Mouse (Mus musculus): ENCODE results near the gene Pbx1.

DNA sequence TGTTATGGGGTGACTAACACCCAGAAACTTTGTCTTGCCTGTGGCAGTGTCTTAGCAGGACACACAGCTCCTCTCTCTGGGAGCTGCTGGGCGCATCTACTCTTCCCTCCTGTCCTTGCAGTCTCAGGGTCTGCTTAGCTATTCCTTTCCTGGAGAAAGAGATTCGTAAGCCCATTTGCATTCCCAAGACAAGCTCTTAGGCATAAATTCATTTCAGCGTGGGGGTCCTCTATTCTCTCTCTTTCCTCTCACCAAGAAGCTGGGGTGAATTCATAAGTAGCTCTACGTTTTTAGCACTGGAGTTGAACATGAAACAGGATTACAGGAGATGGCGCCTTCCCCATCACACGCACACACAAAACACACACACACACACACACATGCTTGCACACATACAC lies 140.4 kb downstream of the Pbx1 start:
- TF ChIP-seq POLR2A (IDR thresholded peaks at IDR 0.05; ENCODE audit: insufficient read depth, low read depth, low read length) (no peak), CTCF (IDR thresholded peaks at IDR 0.05; ENCODE audit: insufficient read depth, low read depth, low read length) (no peak)
